Mouse (Mus musculus): ENCODE measurements around the gene Cfap73. TPM values are rescaled to one million over a fixed set of nuclear protein-coding genes. Genes with fewer than 3 reads are reported as not detected.
A peak's percentile ranks its signal among the peaks of the same experiment; 100 is the strongest.

Gene Cfap73
- polyA plus RNA-seq, 1 experiment from 2014 or later = not detected

DNA sequence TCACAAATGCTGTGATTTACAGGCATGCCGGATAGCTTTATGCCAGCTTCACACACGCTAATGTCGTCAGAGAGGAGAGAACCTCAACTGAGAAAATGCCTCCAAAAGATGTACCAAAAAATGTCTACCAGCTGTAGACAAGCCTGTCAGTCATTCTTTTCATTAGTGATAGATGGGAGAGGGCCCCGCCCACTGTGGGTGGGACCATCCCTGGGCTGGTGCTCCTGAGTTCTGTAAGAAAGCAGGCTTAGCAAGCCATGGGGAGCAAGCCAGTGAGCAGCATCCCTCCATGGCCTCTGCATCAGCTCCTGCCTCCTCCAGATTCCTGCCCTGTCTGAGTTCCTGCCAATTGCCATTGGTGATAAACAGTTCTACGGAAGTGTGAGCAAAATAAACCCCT lies 1.6 kb upstream of the Cfap73 start:
- H3K9ac ChIP-seq (ENCODE audit: low read length) = no peak overlapping the region
- 91% methylated on average over 5 of the region's 5 CpGs for WGBS
- H3K4me2 ChIP-seq (ENCODE audit: low read depth, low read length, severe bottlenecking) = no peak overlapping the region
- no peak overlapping the region for H3K4me3 ChIP-seq (ENCODE audit: low read depth, low read length)
- ATAC-seq (replicated peaks; ENCODE audit: low FRiP score) (no peak), DNase-seq (ENCODE audit: low spot score) (no peak)
- H3K4me1 ChIP-seq (replicated peaks; ENCODE audit: control insufficient read depth, insufficient read depth, low read length) = no peaks in the 10 kb centered on the region
- no peaks in the 10 kb centered on the region; the same call in 1 of the 2 replicates for H3K27me3 ChIP-seq (ENCODE audit: control insufficient read depth, insufficient read depth, low read length)
- no peak overlapping the region for H3K27ac ChIP-seq (ENCODE audit: low read depth, low read length)
- H3K9me3 ChIP-seq (ENCODE audit: control insufficient read depth, low read length) = no peaks in the 10 kb centered on the region
- no peaks in the 10 kb centered on the region for H3K36me3 ChIP-seq (ENCODE audit: control insufficient read depth, insufficient read depth, low read length)

- H3K4me2 ChIP-seq (ENCODE audit: low read depth, low read length, severe bottlenecking) = no peak overlapping the region
- no peaks in the 10 kb centered on the region for H3K36me3 ChIP-seq (ENCODE audit: control insufficient read depth, insufficient read depth, low read length)
- no peaks in the 10 kb centered on the region for H3K9me3 ChIP-seq (ENCODE audit: control insufficient read depth, low read length)
- H3K27me3 ChIP-seq (ENCODE audit: control insufficient read depth, insufficient read depth, low read length) = no peaks in the 10 kb centered on the region; the same call in 1 of the 2 replicates
- H3K9ac ChIP-seq (ENCODE audit: low read length) = no peak overlapping the region
- DNase-seq (ENCODE audit: low spot score) (no peak), ATAC-seq (replicated peaks; ENCODE audit: low FRiP score) (no peak)
- H3K4me1 ChIP-seq (replicated peaks; ENCODE audit: control insufficient read depth, insufficient read depth, low read length) = no peaks in the 10 kb centered on the region
- WGBS = 67% methylated on average over 5 of the region's 5 CpGs
- H3K4me3 ChIP-seq (ENCODE audit: low read depth, low read length) = no peak overlapping the region
- H3K27ac ChIP-seq (ENCODE audit: low read depth, low read length) = no peak overlapping the region
Measured at GRCm38 (mm10) chr5:120634860-120635259, 825 bp upstream of the Cfap73 start.

DNA sequence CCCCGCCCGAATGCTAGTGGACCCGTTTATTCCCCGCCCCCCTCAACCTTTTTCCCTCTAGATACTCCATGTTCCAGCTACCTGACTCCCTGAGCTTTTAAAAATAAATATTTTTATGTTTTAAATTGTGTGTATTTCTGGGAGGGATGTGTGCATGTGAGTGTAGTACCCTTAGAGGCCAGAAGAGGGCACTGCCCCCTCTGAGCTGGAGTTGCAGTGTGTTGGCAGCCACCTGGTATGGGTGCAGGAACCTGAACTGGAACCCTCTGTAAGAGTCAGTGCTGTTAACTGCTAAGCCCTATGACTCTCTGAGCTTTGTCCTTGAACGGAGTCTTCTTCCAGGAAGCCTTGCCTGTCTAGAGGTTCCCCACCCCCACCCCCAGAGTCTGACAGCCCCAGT lies 2.1 kb downstream of the Cfap73 start:
- H3K9me3 ChIP-seq (ENCODE audit: control insufficient read depth, low read length) = no peaks in the 10 kb centered on the region
- H3K4me2 ChIP-seq (ENCODE audit: low read depth, low read length, severe bottlenecking) = no peak overlapping the region
- H3K4me3 ChIP-seq (ENCODE audit: low read depth, low read length) = no peak overlapping the region
- H3K9ac ChIP-seq (ENCODE audit: low read length) = no peak overlapping the region
- no peak for DNase-seq (ENCODE audit: low spot score)
- H3K36me3 ChIP-seq (ENCODE audit: control insufficient read depth, insufficient read depth, low read length) = no peaks in the 10 kb centered on the region
- no peak for ATAC-seq (replicated peaks; ENCODE audit: low FRiP score)
- WGBS = 89% methylated on average over 5 of the region's 5 CpGs
- no peak overlapping the region for H3K27ac ChIP-seq (ENCODE audit: low read depth, low read length)
- no peaks in the 10 kb centered on the region for H3K4me1 ChIP-seq (replicated peaks; ENCODE audit: control insufficient read depth, insufficient read depth, low read length)
- no peaks in the 10 kb centered on the region; the same call in 1 of the 2 replicates for H3K27me3 ChIP-seq (ENCODE audit: control insufficient read depth, insufficient read depth, low read length)

DNA sequence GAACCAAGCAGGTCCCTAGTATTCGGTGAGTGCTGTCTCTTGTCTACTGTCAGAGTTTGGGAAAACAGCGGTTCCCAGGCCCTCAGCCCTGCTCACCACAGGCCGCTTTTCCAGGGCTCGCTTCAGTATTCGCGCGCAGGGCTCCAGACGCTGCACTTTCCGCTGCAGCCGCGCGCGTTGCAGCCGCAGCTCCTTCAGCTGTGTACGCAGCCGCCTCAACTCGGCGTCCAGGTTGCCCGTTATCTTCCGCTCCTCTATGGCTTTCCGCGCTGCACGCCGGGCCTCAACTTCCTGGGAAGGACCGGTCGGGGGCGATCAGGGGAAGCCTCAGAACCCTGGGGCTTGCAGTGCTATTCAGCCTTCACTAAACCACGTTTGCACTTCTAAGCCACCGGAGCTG lies 2.9 kb downstream of the Cfap73 start:
- H3K9me3 ChIP-seq (ENCODE audit: control insufficient read depth, low read length) = no peaks in the 10 kb centered on the region
- H3K9ac ChIP-seq (ENCODE audit: low read length) = no peak overlapping the region
- DNase-seq (ENCODE audit: low spot score) (no peak), ATAC-seq (replicated peaks; ENCODE audit: low FRiP score) (no peak)
- H3K27ac ChIP-seq (ENCODE audit: low read depth, low read length) = no peak overlapping the region
- WGBS = 10% methylated on average over 29 of the region's 29 CpGs
- H3K27me3 ChIP-seq (ENCODE audit: control insufficient read depth, insufficient read depth, low read length) = no peaks in the 10 kb centered on the region; the same call in 1 of the 2 replicates
- peak overlapping the region; percentile 35; the same call in 1 of the 2 replicates for H3K4me2 ChIP-seq (ENCODE audit: low read depth, low read length, severe bottlenecking)
- H3K36me3 ChIP-seq (ENCODE audit: control insufficient read depth, insufficient read depth, low read length) = no peaks in the 10 kb centered on the region
- H3K4me1 ChIP-seq (replicated peaks; ENCODE audit: control insufficient read depth, insufficient read depth, low read length) = no peaks in the 10 kb centered on the region
- H3K4me3 ChIP-seq (ENCODE audit: low read depth, low read length) = no peak overlapping the region

- Histone ChIP-seq H3K27me3 (ENCODE audit: control insufficient read depth, insufficient read depth, low read length) (no peaks in the 10 kb centered on the region; the same call in 1 of the 2 replicates), H3K9me3 (ENCODE audit: control insufficient read depth, low read length) (no peaks in the 10 kb centered on the region), H3K4me3 (ENCODE audit: low read depth, low read length) (no peak overlapping the region), H3K4me1 (replicated peaks; ENCODE audit: control insufficient read depth, insufficient read depth, low read length) (no peaks in the 10 kb centered on the region), H3K36me3 (ENCODE audit: control insufficient read depth, insufficient read depth, low read length) (peaks cover 3% of the 10 kb centered on the region; the same call in 1 of the 2 replicates), H3K9ac (ENCODE audit: low read length) (no peak overlapping the region), H3K27ac (ENCODE audit: low read depth, low read length) (no peak overlapping the region), H3K4me2 (ENCODE audit: low read depth, low read length, severe bottlenecking) (no peak overlapping the region)
- WGBS = 82% methylated on average over 7 of the region's 7 CpGs
- no peak for DNase-seq (ENCODE audit: low spot score)
- no peak for ATAC-seq (replicated peaks; ENCODE audit: low FRiP score)
Measured at GRCm38 (mm10) chr5:120628624-120629023, 5.4 kb downstream of the Cfap73 start.

DNA sequence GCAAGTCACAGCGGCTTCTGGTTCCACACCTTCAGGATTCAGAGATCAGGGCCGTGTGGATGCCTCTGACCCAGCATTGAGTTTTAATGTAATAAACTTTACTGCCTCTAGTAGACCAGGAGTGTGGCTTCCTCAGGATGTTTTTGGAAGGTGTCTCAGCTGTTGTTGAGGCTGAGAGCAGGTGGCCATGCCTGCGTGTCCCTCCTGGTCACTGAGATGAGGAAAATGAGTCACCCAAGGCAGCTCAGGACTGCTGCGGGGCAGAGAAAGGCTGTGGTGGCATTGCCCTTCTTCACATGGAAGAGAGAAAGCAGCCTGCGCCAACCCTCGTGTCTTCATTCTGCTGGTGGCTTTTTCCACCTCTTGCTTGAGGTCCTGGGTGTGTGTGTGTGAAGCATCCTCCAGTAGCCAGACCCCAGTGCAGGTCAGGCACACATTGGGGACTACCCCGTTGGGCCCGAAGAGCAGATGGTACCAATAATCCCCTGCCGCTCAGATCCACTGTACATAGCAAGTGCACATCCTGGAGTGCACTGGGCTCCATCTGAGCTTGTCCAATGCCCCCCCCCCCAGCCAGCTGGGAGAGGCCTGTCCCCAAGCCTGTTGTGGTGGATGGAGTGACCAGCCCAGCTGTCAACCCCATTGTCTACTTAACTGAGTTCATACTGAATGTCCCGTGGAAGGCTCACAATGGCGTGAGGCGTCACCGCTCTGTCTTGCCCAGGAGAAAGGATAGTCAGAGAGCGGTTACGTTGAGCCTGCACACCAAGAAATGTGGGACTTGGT lies 6.3 kb downstream of the Cfap73 start:
- WGBS = 89% methylated on average over 15 of the region's 15 CpGs
- no peak overlapping the region for H3K4me2 ChIP-seq (ENCODE audit: low read depth, low read length, severe bottlenecking)
- no peak overlapping the region for H3K4me3 ChIP-seq (ENCODE audit: low read depth, low read length)
- H3K9me3 ChIP-seq (ENCODE audit: control insufficient read depth, low read length) = no peaks in the 10 kb centered on the region
- H3K4me1 ChIP-seq (replicated peaks; ENCODE audit: control insufficient read depth, insufficient read depth, low read length) = no peaks in the 10 kb centered on the region
- H3K27me3 ChIP-seq (ENCODE audit: control insufficient read depth, insufficient read depth, low read length) = no peaks in the 10 kb centered on the region; the same call in 1 of the 2 replicates
- H3K36me3 ChIP-seq (ENCODE audit: control insufficient read depth, insufficient read depth, low read length) = peaks cover 4% of the 10 kb centered on the region; the same call in 1 of the 2 replicates
- no peak overlapping the region for H3K27ac ChIP-seq (ENCODE audit: low read depth, low read length)
- no peak for ATAC-seq (replicated peaks; ENCODE audit: low FRiP score)
- no peak for DNase-seq (ENCODE audit: low spot score)
- H3K9ac ChIP-seq (ENCODE audit: low read length) = no peak overlapping the region

GRCm38 (mm10) chr5:120626399-120626798 lies 7.6 kb downstream of the Cfap73 start:
- no peaks in the 10 kb centered on the region; the same call in 1 of the 2 replicates for H3K27me3 ChIP-seq (ENCODE audit: control insufficient read depth, insufficient read depth, low read length)
- peak; percentile 54 for ATAC-seq (replicated peaks; ENCODE audit: low FRiP score)
- H3K4me2 ChIP-seq (ENCODE audit: low read depth, low read length, severe bottlenecking) = no peak overlapping the region
- peaks cover 5% of the 10 kb centered on the region; the same call in 1 of the 2 replicates for H3K36me3 ChIP-seq (ENCODE audit: control insufficient read depth, insufficient read depth, low read length)
- H3K27ac ChIP-seq (ENCODE audit: low read depth, low read length) = no peak overlapping the region
- H3K4me3 ChIP-seq (ENCODE audit: low read depth, low read length) = no peak overlapping the region
- peak; percentile 85 for DNase-seq (ENCODE audit: low spot score)
- no peaks in the 10 kb centered on the region for H3K9me3 ChIP-seq (ENCODE audit: control insufficient read depth, low read length)
- no peaks in the 10 kb centered on the region for H3K4me1 ChIP-seq (replicated peaks; ENCODE audit: control insufficient read depth, insufficient read depth, low read length)
- WGBS = 18% methylated on average over 19 of the region's 19 CpGs
- H3K9ac ChIP-seq (ENCODE audit: low read length) = no peak overlapping the region

DNA sequence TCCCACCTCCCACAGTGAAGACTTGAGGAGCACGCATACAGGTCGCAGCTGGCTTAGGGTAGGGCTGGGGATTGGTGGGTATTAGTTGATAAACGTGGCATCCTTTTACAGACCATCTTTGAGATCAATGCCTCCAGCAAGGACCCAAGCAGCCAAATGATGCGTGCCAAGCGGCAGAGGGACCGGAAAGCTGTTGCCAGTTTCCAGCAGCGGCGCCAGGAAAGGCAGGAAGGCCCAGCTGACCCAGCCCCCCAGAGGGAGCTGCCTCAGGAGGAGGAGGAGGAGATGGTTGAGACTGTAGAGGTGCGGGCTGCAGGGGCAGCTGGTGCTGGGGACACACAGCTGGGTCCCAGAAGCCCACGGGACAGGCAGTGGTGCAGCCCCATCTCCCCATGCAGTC lies 9.6 kb downstream of the Cfap73 start:
- ATAC-seq (replicated peaks; ENCODE audit: low FRiP score) = no peak
- DNase-seq (ENCODE audit: low spot score) = no peak
- Histone ChIP-seq H3K4me1 (replicated peaks; ENCODE audit: control insufficient read depth, insufficient read depth, low read length) (no peaks in the 10 kb centered on the region; the same call in 1 of the 2 replicates), H3K4me3 (ENCODE audit: low read depth, low read length) (no peak overlapping the region), H3K9ac (ENCODE audit: low read length) (no peak overlapping the region), H3K27me3 (ENCODE audit: control insufficient read depth, insufficient read depth, low read length) (no peaks in the 10 kb centered on the region), H3K4me2 (ENCODE audit: low read depth, low read length, severe bottlenecking) (no peak overlapping the region), H3K27ac (ENCODE audit: low read depth, low read length) (no peak overlapping the region), H3K36me3 (ENCODE audit: control insufficient read depth, insufficient read depth, low read length) (peaks cover 5% of the 10 kb centered on the region; the same call in 1 of the 2 replicates), H3K9me3 (ENCODE audit: control insufficient read depth, low read length) (no peaks in the 10 kb centered on the region)
- WGBS = 94% methylated on average over 10 of the region's 10 CpGs
